Mouse (Mus musculus): ENCODE measurements around the gene Dbf4.

- TF ChIP-seq MYC (IDR thresholded peaks at IDR 0.05; ENCODE audit: low read depth, low read length), result no peak
- no peak for TF ChIP-seq ELF1 (IDR thresholded peaks at IDR 0.05; ENCODE audit: low read depth, low read length)
- no peak for TF ChIP-seq CTCF (conservative IDR thresholded peaks at IDR 0.05 in 1 of 2, IDR thresholded peaks at IDR 0.05 in 1 of 2; ENCODE audit: low read depth in 2 of 2, low read length in 2 of 2)
- TF ChIP-seq MAFK (IDR thresholded peaks at IDR 0.05; ENCODE audit: insufficient replicate concordance, low read length), result no peak
- no peak for TF ChIP-seq ZC3H11A (IDR thresholded peaks at IDR 0.05; ENCODE audit: low read depth, low read length)
- TF ChIP-seq CHD1 (IDR thresholded peaks at IDR 0.05; ENCODE audit: low read depth, low read length), result no peak
- no peak for TF ChIP-seq EP300 (IDR thresholded peaks at IDR 0.05; ENCODE audit: low read length)
Measured at GRCm38 (mm10) chr5:8367614-8368327, 54.7 kb downstream of the Dbf4 start, which contains the start of gene Adam22.
